In the genomic region with DNA sequence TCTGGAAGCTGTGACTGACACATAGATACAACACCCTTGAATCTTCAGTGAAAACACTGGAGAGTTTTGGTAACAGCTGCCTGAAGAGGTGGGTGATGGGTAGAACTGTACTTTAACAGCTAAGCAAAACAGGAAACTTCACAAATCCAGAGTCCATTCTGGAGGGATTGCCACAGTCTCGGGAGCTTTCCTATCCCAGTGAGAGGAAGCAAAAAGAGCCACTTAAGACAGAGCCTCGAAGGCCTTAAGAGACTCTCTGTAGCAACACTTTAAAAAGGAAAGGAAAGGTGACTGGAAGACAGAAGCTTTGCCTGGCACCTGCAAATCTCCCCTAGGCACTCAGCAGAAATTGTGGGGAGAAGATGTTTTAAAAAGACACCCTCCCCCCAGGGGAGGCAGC, we compare ENCODE assay signal across 23 mouse cellular contexts. TPM values are rescaled to one million over a fixed set of nuclear protein-coding genes. Genes with fewer than 3 reads are reported as not detected.
DNase-seq lines count a peak whose midpoint lies in the region; ATAC-seq and TF ChIP-seq lines count a peak whose summit lies in the region.
"Had no signal": no experiment of that assay in that cellular context is flagged by ENCODE, and none has a peak within 500 bp of the region (broad histone marks: within the 10 kb centered on the region; RNA-seq: fewer than 3 reads in every experiment).

No protein-coding gene starts in this region.

- H3K4me3 ChIP-seq in liver, postnatal 0 days (ENCODE audit: low read depth, low read length), result no peak overlapping the region
- no peak overlapping the region for H3K4me3 ChIP-seq in liver, embryonic 11.5 days (ENCODE audit: low read depth, low read length)
- peak overlapping the region; percentile 55 for H3K4me3 ChIP-seq in bone marrow macrophage, adult 2 months (ENCODE audit: insufficient read depth, low read length)
- H3K4me3 ChIP-seq: forebrain, embryonic 10.5 days; forebrain, embryonic 13.5 days; heart, embryonic 12.5 days; heart, embryonic 15.5 days; hindbrain, embryonic 12.5 days; hindbrain, embryonic 15.5 days had no signal

- DNase-seq in heart, adult 11 months, result peak; percentile 64
- DNase-seq in heart, adult 9 months (ENCODE audit: low spot score in 2 of 2), result no peak
- DNase-seq in kidney, adult 9 months, result peak; percentile 60
- DNase-seq in kidney, adult 11 months, result no peak
- DNase-seq in liver, postnatal 0 days, result no peak
- no peak for DNase-seq in liver, embryonic 11.5 days (ENCODE audit: low spot score)
- no peak for DNase-seq in layer of hippocampus, adult 9-11 months
- DNase-seq: adrenal gland, adult 8-10 months; adrenal gland, postnatal 25 days; cerebellum, adult 18-20 months; cerebellum, adult 9-10 months; cerebellum, postnatal 14 days; gastrocnemius, postnatal 10 days; gastrocnemius, postnatal 36 days had no signal

- no peaks in the 10 kb centered on the region for H3K36me3 ChIP-seq in liver, postnatal 0 days (replicated peaks; ENCODE audit: insufficient read depth, low read length)
- no peaks in the 10 kb centered on the region for H3K36me3 ChIP-seq in liver, embryonic 11.5 days (ENCODE audit: control insufficient read depth, insufficient read depth, low read length)
- H3K36me3 ChIP-seq: forebrain, embryonic 10.5 days; heart, embryonic 12.5 days; heart, embryonic 15.5 days; hindbrain, embryonic 12.5 days; hindbrain, embryonic 15.5 days had no signal

- TF ChIP-seq CTCF in liver, postnatal 0 days (IDR thresholded peaks at IDR 0.05; ENCODE audit: low read depth), result no peak
- no peak for TF ChIP-seq CTCF in bone marrow macrophage, adult 2 months (IDR thresholded peaks at IDR 0.05; ENCODE audit: low read depth, low read length)

- no peak for TF ChIP-seq POLR2A in bone marrow macrophage, adult 2 months (IDR thresholded peaks at IDR 0.05; ENCODE audit: borderline replicate concordance, low read depth, low read length)

- no peak overlapping the region for H3K9ac ChIP-seq in liver, postnatal 0 days (replicated peaks)
- no peak overlapping the region for H3K9ac ChIP-seq in liver, embryonic 11.5 days (ENCODE audit: low read depth, low read length)
- H3K9ac ChIP-seq: forebrain, embryonic 13.5 days; heart, embryonic 12.5 days; heart, embryonic 15.5 days; hindbrain, embryonic 12.5 days; hindbrain, embryonic 15.5 days had no signal

- no peak for ATAC-seq in liver, postnatal 0 days
- no peak for ATAC-seq in liver, embryonic 11.5 days (replicated peaks; ENCODE audit: low FRiP score)
- ATAC-seq: activated CD4-positive, CD25-positive, alpha-beta regulatory T cell, adult 4 months; forebrain, embryonic 13.5 days; forebrain, embryonic 16.5 days had no signal

- WGBS in liver, postnatal 0 days (ENCODE audit: insufficient replicate concordance), result 22% methylated on average over 2 of the region's 2 CpGs
- 54% methylated on average over 2 of the region's 2 CpGs for WGBS in liver, embryonic 11.5 days

- H3K4me2 ChIP-seq in liver, postnatal 0 days (ENCODE audit: low read depth, low read length), result 0 out of 2 replicates have a peak overlapping the region, but pooled peaks have one; percentile 18
- H3K4me2 ChIP-seq in liver, embryonic 11.5 days, result no peak overlapping the region
- H3K4me2 ChIP-seq: forebrain, embryonic 13.5 days; heart, embryonic 12.5 days; heart, embryonic 15.5 days; hindbrain, embryonic 12.5 days; hindbrain, embryonic 15.5 days had no signal

- TF ChIP-seq EP300 in liver, postnatal 0 days (IDR thresholded peaks at IDR 0.05; ENCODE audit: low read depth), result no peak

- H3K9me3 ChIP-seq in liver, postnatal 0 days (ENCODE audit: low read length), result no peaks in the 10 kb centered on the region
- H3K9me3 ChIP-seq in liver, embryonic 11.5 days (ENCODE audit: control insufficient read depth, low read length), result no peaks in the 10 kb centered on the region
- H3K9me3 ChIP-seq: forebrain, embryonic 10.5 days; forebrain, embryonic 13.5 days; heart, embryonic 12.5 days; heart, embryonic 15.5 days; hindbrain, embryonic 12.5 days; hindbrain, embryonic 15.5 days had no signal

- H3K27me3 ChIP-seq in liver, postnatal 0 days (ENCODE audit: insufficient read depth, low read length), result no peaks in the 10 kb centered on the region
- H3K27me3 ChIP-seq in liver, embryonic 11.5 days (replicated peaks; ENCODE audit: control insufficient read depth, insufficient read depth, low read length), result no peaks in the 10 kb centered on the region
- H3K27me3 ChIP-seq: forebrain, embryonic 13.5 days; heart, embryonic 12.5 days; heart, embryonic 15.5 days; hindbrain, embryonic 12.5 days; hindbrain, embryonic 15.5 days had no signal

- H3K27ac ChIP-seq in liver, postnatal 0 days (ENCODE audit: low read depth), result no peak overlapping the region
- no peak overlapping the region for H3K27ac ChIP-seq in liver, embryonic 11.5 days (ENCODE audit: low read depth, low read length)
- H3K27ac ChIP-seq in bone marrow macrophage, adult 2 months (ENCODE audit: insufficient read depth, low read depth, low read length), result peak overlapping the region; percentile 97
- H3K27ac ChIP-seq: forebrain, embryonic 10.5 days; forebrain, embryonic 13.5 days; heart, embryonic 15.5 days; hindbrain, embryonic 12.5 days; hindbrain, embryonic 15.5 days had no signal

- peaks cover 6% of the 10 kb centered on the region; the same call in 1 of the 2 replicates for H3K4me1 ChIP-seq in liver, postnatal 0 days (ENCODE audit: insufficient read depth)
- H3K4me1 ChIP-seq in liver, embryonic 11.5 days (replicated peaks; ENCODE audit: control insufficient read depth, insufficient read depth, low read length), result no peaks in the 10 kb centered on the region
- H3K4me1 ChIP-seq in bone marrow macrophage, adult 2 months (ENCODE audit: control insufficient read depth, insufficient read depth, low read length), result peaks cover 32% of the 10 kb centered on the region
- H3K4me1 ChIP-seq: forebrain, embryonic 13.5 days; heart, embryonic 15.5 days; hindbrain, embryonic 12.5 days; hindbrain, embryonic 15.5 days had no signal

RNA-seq across cellular contexts. Expression of a gene that starts 4.6 kb away (rescaled TPM):
- polyA plus RNA-seq in liver, postnatal 0 days (2015; fragmentation: Nextera tagmentation; extraction: Ambion mirVana), result 2.0 and 2.5 TPM in 2 replicates
- polyA plus RNA-seq in liver, embryonic 11.5 days (2014; fragmentation: Nextera tagmentation; extraction: Ambion mirVana), result 1.5 and 1.6 TPM in 2 replicates
- polyA plus RNA-seq in bone marrow macrophage, adult 2 months (2012; ENCODE audit: insufficient read depth, insufficient read length, missing spikeins), result 138 and 142 TPM in 2 replicates
- polyA plus RNA-seq: activated CD4-positive, CD25-positive, alpha-beta regulatory T cell, adult 4 months had no signal

Comparison
In these comparisons a context has a peak if more than half of its experiments do, and no peak if none do; other contexts are left out.
1. DNase-seq: peak in heart, adult 11 months (single experiment) and kidney, adult 9 months (single experiment); none in heart, adult 9 months (0 of 2), kidney, adult 11 months (single experiment), liver, postnatal 0 days (single experiment), liver, embryonic 11.5 days (single experiment) and layer of hippocampus, adult 9-11 months (single experiment).
2. RNA of a gene that starts 4.6 kb away (polyA plus RNA-seq): 138 to 142 TPM in bone marrow macrophage, adult 2 months; 2.0 to 2.5 TPM in liver, postnatal 0 days and 1.5 to 1.6 TPM in liver, embryonic 11.5 days; every median in the first group is over 10 times any median in the second.